Mouse (Mus musculus): ENCODE data around the gene Pnpo.
A peak's percentile ranks its signal among the peaks of the same experiment; 100 is the strongest.

The Pnpo gene

DNA sequence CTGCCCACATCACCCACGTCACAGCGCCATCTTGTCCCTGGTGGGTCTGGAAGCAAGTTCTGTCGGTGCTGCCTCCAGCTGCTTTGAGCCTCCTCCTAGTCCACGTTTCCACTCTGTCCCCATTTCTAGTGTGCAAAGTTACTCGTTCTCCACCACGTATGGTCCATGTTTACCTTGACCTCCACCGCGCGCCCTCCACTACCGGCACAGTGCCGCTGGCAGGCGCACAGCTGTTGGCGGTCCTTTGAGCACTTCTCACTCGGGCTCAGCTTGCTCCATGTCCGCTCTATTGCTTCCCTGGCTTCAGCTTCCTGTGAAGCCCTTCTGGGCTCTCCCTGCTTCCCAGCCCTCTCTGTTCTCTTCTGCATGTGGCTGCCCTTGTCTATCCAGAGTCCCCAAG, 37.7 kb upstream of the Pnpo start:
- TF ChIP-seq NANOG (IDR thresholded peaks at IDR 0.05; ENCODE audit: borderline replicate concordance, low read length) (no peak), POU5F1 (IDR thresholded peaks at IDR 0.05; ENCODE audit: borderline replicate concordance, low read length) (no peak), CTCF (conservative IDR thresholded peaks at IDR 0.05; ENCODE audit: low read length) (no peak)
- peaks cover 65% of the 10 kb centered on the region for H3K4me1 ChIP-seq (replicated peaks; ENCODE audit: low read depth, low read length)
- no peaks in the 10 kb centered on the region for H3K9me3 ChIP-seq (ENCODE audit: low read length)
- H3K4me3 ChIP-seq (replicated peaks; ENCODE audit: low read length) = peak overlapping the region; percentile 86
- H3K36me3 ChIP-seq (ENCODE audit: insufficient read depth, low read length) = no peaks in the 10 kb centered on the region
- H3K27me3 ChIP-seq (ENCODE audit: insufficient read depth, low read length) = peaks cover 6% of the 10 kb centered on the region; the same call in 1 of the 2 replicates

DNA sequence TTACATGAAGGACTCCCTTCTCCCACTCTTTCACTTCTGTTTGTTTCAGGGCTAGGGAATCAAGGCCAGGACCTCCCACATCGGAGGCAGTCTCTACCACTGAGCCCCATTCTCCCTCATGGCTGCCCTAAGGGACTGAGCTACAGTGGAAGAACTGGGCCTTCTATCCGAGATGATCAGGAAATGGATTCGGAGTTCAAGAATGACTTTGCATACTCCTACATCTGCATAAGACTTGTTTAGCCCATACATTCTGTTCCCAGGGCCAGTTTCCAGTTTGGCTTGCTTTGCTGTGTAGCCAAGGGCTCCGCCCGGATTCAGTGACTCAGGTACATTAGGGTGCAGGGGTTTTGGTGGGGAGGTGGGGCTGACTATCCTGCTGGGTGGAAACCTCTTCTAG, 36.2 kb upstream of the Pnpo start:
- H3K27me3 ChIP-seq (ENCODE audit: insufficient read depth, low read length) = peaks cover under 1% of the 10 kb centered on the region; the same call in 1 of the 2 replicates
- peaks cover 69% of the 10 kb centered on the region for H3K4me1 ChIP-seq (replicated peaks; ENCODE audit: low read depth, low read length)
- peak overlapping the region; percentile 86 for H3K4me3 ChIP-seq (replicated peaks; ENCODE audit: low read length)
- no peaks in the 10 kb centered on the region for H3K9me3 ChIP-seq (ENCODE audit: low read length)
- TF ChIP-seq CTCF (conservative IDR thresholded peaks at IDR 0.05; ENCODE audit: low read length) (no peak), NANOG (IDR thresholded peaks at IDR 0.05; ENCODE audit: borderline replicate concordance, low read length) (no peak), POU5F1 (IDR thresholded peaks at IDR 0.05; ENCODE audit: borderline replicate concordance, low read length) (no peak)
- H3K36me3 ChIP-seq (ENCODE audit: insufficient read depth, low read length) = peaks cover 7% of the 10 kb centered on the region; the same call in 1 of the 2 replicates

- Histone ChIP-seq H3K9me3 (ENCODE audit: low read length) (no peaks in the 10 kb centered on the region), H3K4me1 (replicated peaks; ENCODE audit: low read depth, low read length) (peaks cover 71% of the 10 kb centered on the region), H3K27me3 (ENCODE audit: insufficient read depth, low read length) (no peaks in the 10 kb centered on the region), H3K36me3 (ENCODE audit: insufficient read depth, low read length) (peaks cover 12% of the 10 kb centered on the region), H3K4me3 (replicated peaks; ENCODE audit: low read length) (peak overlapping the region; percentile 86)
- TF ChIP-seq CTCF (conservative IDR thresholded peaks at IDR 0.05; ENCODE audit: low read length) = no peak
- TF ChIP-seq NANOG (IDR thresholded peaks at IDR 0.05; ENCODE audit: borderline replicate concordance, low read length) = no peak
- TF ChIP-seq POU5F1 (IDR thresholded peaks at IDR 0.05; ENCODE audit: borderline replicate concordance, low read length) = no peak
Observed at GRCm38 (mm10) chr11:96979329-96979728, 35.5 kb upstream of the Pnpo start.

GRCm38 (mm10) chr11:96978401-96979246, 34.8 kb upstream of the Pnpo start:
- Histone ChIP-seq H3K27me3 (ENCODE audit: insufficient read depth, low read length) (no peaks in the 10 kb centered on the region), H3K9me3 (ENCODE audit: low read length) (no peaks in the 10 kb centered on the region), H3K4me3 (replicated peaks; ENCODE audit: low read length) (peak overlapping the region; percentile 86), H3K36me3 (ENCODE audit: insufficient read depth, low read length) (peaks cover 14% of the 10 kb centered on the region), H3K4me1 (replicated peaks; ENCODE audit: low read depth, low read length) (peaks cover 78% of the 10 kb centered on the region)
- TF ChIP-seq NANOG (IDR thresholded peaks at IDR 0.05; ENCODE audit: borderline replicate concordance, low read length) = no peak
- TF ChIP-seq CTCF (conservative IDR thresholded peaks at IDR 0.05; ENCODE audit: low read length) = no peak
- no peak for TF ChIP-seq POU5F1 (IDR thresholded peaks at IDR 0.05; ENCODE audit: borderline replicate concordance, low read length)

GRCm38 (mm10) chr11:96977606-96978400, 34.0 kb upstream of the Pnpo start:
- TF ChIP-seq NANOG (IDR thresholded peaks at IDR 0.05; ENCODE audit: borderline replicate concordance, low read length) (peak; percentile 27; the same call in 1 of the 2 replicates), CTCF (conservative IDR thresholded peaks at IDR 0.05; ENCODE audit: low read length) (no peak), POU5F1 (IDR thresholded peaks at IDR 0.05; ENCODE audit: borderline replicate concordance, low read length) (no peak)
- Histone ChIP-seq H3K4me1 (replicated peaks; ENCODE audit: low read depth, low read length) (peaks cover 85% of the 10 kb centered on the region), H3K9me3 (ENCODE audit: low read length) (no peaks in the 10 kb centered on the region), H3K4me3 (replicated peaks; ENCODE audit: low read length) (peak overlapping the region; percentile 98), H3K36me3 (ENCODE audit: insufficient read depth, low read length) (peaks cover 22% of the 10 kb centered on the region), H3K27me3 (ENCODE audit: insufficient read depth, low read length) (no peaks in the 10 kb centered on the region)

DNA sequence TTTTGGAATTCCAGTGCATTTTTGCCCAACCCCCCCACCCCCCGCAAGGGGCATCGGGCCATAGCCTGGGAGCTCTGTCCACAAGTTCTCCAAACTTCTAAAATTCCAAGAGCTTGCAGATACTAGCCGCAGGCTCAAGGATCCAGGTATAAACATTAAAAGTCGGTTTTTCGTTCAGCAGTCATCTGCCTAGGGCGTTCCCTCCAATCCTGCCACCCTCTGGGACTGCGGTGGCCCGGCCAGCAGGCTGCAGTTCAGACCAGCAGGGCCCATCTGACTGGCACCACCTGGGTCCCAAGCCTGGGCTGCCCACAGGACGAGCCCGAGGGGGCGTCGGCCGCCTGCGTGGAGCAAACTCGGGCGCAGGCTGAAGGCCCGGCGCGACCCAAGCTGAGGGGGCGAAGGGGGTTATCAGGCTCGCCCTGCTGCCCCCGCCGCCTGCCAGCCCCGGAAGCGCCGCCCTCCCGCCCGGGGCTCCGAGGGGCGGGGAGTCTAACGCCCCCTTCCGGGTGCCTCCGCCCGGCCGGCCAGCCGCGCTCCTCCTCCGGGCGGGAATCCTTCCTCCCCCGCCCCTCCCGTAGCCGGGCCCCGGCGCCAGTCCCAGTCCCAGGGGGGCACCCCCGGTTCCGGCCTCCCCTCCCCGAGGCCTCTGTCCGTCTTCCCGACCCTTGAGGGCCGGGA, 33.3 kb upstream of the Pnpo start:
- H3K9me3 ChIP-seq (ENCODE audit: low read length) = no peaks in the 10 kb centered on the region
- H3K27me3 ChIP-seq (ENCODE audit: insufficient read depth, low read length) = no peaks in the 10 kb centered on the region
- H3K36me3 ChIP-seq (ENCODE audit: insufficient read depth, low read length) = peaks cover 27% of the 10 kb centered on the region
- H3K4me3 ChIP-seq (replicated peaks; ENCODE audit: low read length) = peak overlapping the region; percentile 98
- TF ChIP-seq POU5F1 (IDR thresholded peaks at IDR 0.05; ENCODE audit: borderline replicate concordance, low read length) = no peak
- TF ChIP-seq CTCF (conservative IDR thresholded peaks at IDR 0.05; ENCODE audit: low read length) = no peak
- no peak for TF ChIP-seq NANOG (IDR thresholded peaks at IDR 0.05; ENCODE audit: borderline replicate concordance, low read length)
- H3K4me1 ChIP-seq (replicated peaks; ENCODE audit: low read depth, low read length) = peaks cover 85% of the 10 kb centered on the region

- Histone ChIP-seq H3K36me3 (ENCODE audit: insufficient read depth, low read length) (peaks cover 27% of the 10 kb centered on the region), H3K4me3 (replicated peaks; ENCODE audit: low read length) (peak overlapping the region; percentile 98), H3K27me3 (ENCODE audit: insufficient read depth, low read length) (no peaks in the 10 kb centered on the region), H3K9me3 (ENCODE audit: low read length) (no peaks in the 10 kb centered on the region), H3K4me1 (replicated peaks; ENCODE audit: low read depth, low read length) (peaks cover 85% of the 10 kb centered on the region)
- TF ChIP-seq NANOG (IDR thresholded peaks at IDR 0.05; ENCODE audit: borderline replicate concordance, low read length) = no peak
- TF ChIP-seq POU5F1 (IDR thresholded peaks at IDR 0.05; ENCODE audit: borderline replicate concordance, low read length) = no peak
- TF ChIP-seq CTCF (conservative IDR thresholded peaks at IDR 0.05; ENCODE audit: low read length) = no peak
Observed at GRCm38 (mm10) chr11:96976379-96976687, 32.5 kb upstream of the Pnpo start.

Measured in E14TG2a.4 (cell line).